Mouse (Mus musculus): ENCODE data around the gene Armc7. TPM values are rescaled to one million over a fixed set of nuclear protein-coding genes. Genes with fewer than 3 reads are reported as not detected.

The Armc7 gene
- 20.7 and 36.2 TPM in 2 replicates for polyA plus RNA-seq (2012; ENCODE audit: insufficient read depth, low replicate concordance)

- H3K4me1 ChIP-seq, result peaks cover 62% of the 10 kb centered on the region
- H3K36me3 ChIP-seq (replicated peaks; ENCODE audit: low read length), result peaks cover 17% of the 10 kb centered on the region
- H3K27me3 ChIP-seq (replicated peaks), result peaks cover 7% of the 10 kb centered on the region
- H3K9me3 ChIP-seq, result peaks cover 3% of the 10 kb centered on the region
- TF ChIP-seq FLI1 (IDR thresholded peaks at IDR 0.05; ENCODE audit: low read length) (peak; percentile 59), GATA1 (IDR thresholded peaks at IDR 0.05; ENCODE audit: borderline replicate concordance, low read length) (no peak)
- peak within 1 kb of the TSS; percentile 97 for H3K4me3 ChIP-seq (replicated peaks)
These were observed at the start of gene Armc7 for GRCm38 (mm10) chr11:115475025-115475757. Gene Armc7, plus strand, starts transcription at chr11:115475667.

GRCm38 (mm10) chr11:115425671-115426070 lies 49.8 kb upstream of the Armc7 start:
- Histone ChIP-seq H3K9me3 (no peaks in the 10 kb centered on the region), H3K36me3 (replicated peaks; ENCODE audit: low read length) (peaks cover 74% of the 10 kb centered on the region), H3K4me1 (peaks cover 40% of the 10 kb centered on the region), H3K4me3 (replicated peaks) (no peak overlapping the region), H3K27me3 (replicated peaks) (no peaks in the 10 kb centered on the region)
- TF ChIP-seq GATA1 (IDR thresholded peaks at IDR 0.05; ENCODE audit: borderline replicate concordance, low read length) (no peak), FLI1 (IDR thresholded peaks at IDR 0.05; ENCODE audit: low read length) (no peak)

- Histone ChIP-seq H3K4me1 (peaks cover 20% of the 10 kb centered on the region), H3K27me3 (replicated peaks) (peaks cover 7% of the 10 kb centered on the region), H3K36me3 (replicated peaks; ENCODE audit: low read length) (peaks cover 89% of the 10 kb centered on the region), H3K4me3 (replicated peaks) (no peak overlapping the region), H3K9me3 (no peaks in the 10 kb centered on the region)
- TF ChIP-seq FLI1 (IDR thresholded peaks at IDR 0.05; ENCODE audit: low read length) (no peak), GATA1 (IDR thresholded peaks at IDR 0.05; ENCODE audit: borderline replicate concordance, low read length) (no peak)
These were observed 47.8 kb upstream of the Armc7 start for GRCm38 (mm10) chr11:115427482-115428331.

GRCm38 (mm10) chr11:115429307-115429706 lies 46.2 kb upstream of the Armc7 start:
- Histone ChIP-seq H3K4me3 (replicated peaks) (no peak overlapping the region), H3K36me3 (replicated peaks; ENCODE audit: low read length) (peaks cover 86% of the 10 kb centered on the region), H3K9me3 (no peaks in the 10 kb centered on the region), H3K27me3 (replicated peaks) (peaks cover 22% of the 10 kb centered on the region), H3K4me1 (peaks cover 15% of the 10 kb centered on the region)
- TF ChIP-seq GATA1 (IDR thresholded peaks at IDR 0.05; ENCODE audit: borderline replicate concordance, low read length), result no peak

- Histone ChIP-seq H3K27me3 (replicated peaks) (peaks cover 33% of the 10 kb centered on the region), H3K36me3 (replicated peaks; ENCODE audit: low read length) (peaks cover 74% of the 10 kb centered on the region), H3K9me3 (no peaks in the 10 kb centered on the region), H3K4me1 (peaks cover 19% of the 10 kb centered on the region), H3K4me3 (replicated peaks) (no peak overlapping the region)
- TF ChIP-seq FLI1 (IDR thresholded peaks at IDR 0.05; ENCODE audit: low read length) (no peak), GATA1 (IDR thresholded peaks at IDR 0.05; ENCODE audit: borderline replicate concordance, low read length) (no peak)
These were observed 44.9 kb upstream of the Armc7 start for GRCm38 (mm10) chr11:115430561-115430960.

GRCm38 (mm10) chr11:115432814-115433213 lies 42.7 kb upstream of the Armc7 start:
- H3K36me3 ChIP-seq (replicated peaks; ENCODE audit: low read length), result peaks cover 51% of the 10 kb centered on the region
- no peaks in the 10 kb centered on the region for H3K9me3 ChIP-seq
- H3K4me3 ChIP-seq (replicated peaks), result no peak overlapping the region
- peaks cover 56% of the 10 kb centered on the region for H3K27me3 ChIP-seq (replicated peaks)
- peaks cover 30% of the 10 kb centered on the region for H3K4me1 ChIP-seq
- TF ChIP-seq FLI1 (IDR thresholded peaks at IDR 0.05; ENCODE audit: low read length) (no peak), GATA1 (IDR thresholded peaks at IDR 0.05; ENCODE audit: borderline replicate concordance, low read length) (no peak)

- Histone ChIP-seq H3K36me3 (replicated peaks; ENCODE audit: low read length) (peaks cover 46% of the 10 kb centered on the region), H3K9me3 (no peaks in the 10 kb centered on the region), H3K27me3 (replicated peaks) (peaks cover 61% of the 10 kb centered on the region), H3K4me1 (peaks cover 25% of the 10 kb centered on the region), H3K4me3 (replicated peaks) (no peak overlapping the region)
- TF ChIP-seq FLI1 (IDR thresholded peaks at IDR 0.05; ENCODE audit: low read length), result no peak
- TF ChIP-seq GATA1 (IDR thresholded peaks at IDR 0.05; ENCODE audit: borderline replicate concordance, low read length), result no peak
These were observed 42.1 kb upstream of the Armc7 start for GRCm38 (mm10) chr11:115433342-115433741.

GRCm38 (mm10) chr11:115435596-115436337 lies 39.7 kb upstream of the Armc7 start:
- TF ChIP-seq GATA1 (IDR thresholded peaks at IDR 0.05; ENCODE audit: borderline replicate concordance, low read length) (no peak), FLI1 (IDR thresholded peaks at IDR 0.05; ENCODE audit: low read length) (no peak)
- peaks cover 14% of the 10 kb centered on the region for H3K9me3 ChIP-seq
- H3K36me3 ChIP-seq (replicated peaks; ENCODE audit: low read length), result peaks cover 22% of the 10 kb centered on the region
- H3K4me3 ChIP-seq (replicated peaks), result peak overlapping the region; percentile 10
- peaks cover 80% of the 10 kb centered on the region for H3K27me3 ChIP-seq (replicated peaks)
- peaks cover 19% of the 10 kb centered on the region for H3K4me1 ChIP-seq

GRCm38 (mm10) chr11:115437571-115438122 lies 37.8 kb upstream of the Armc7 start:
- H3K36me3 ChIP-seq (replicated peaks; ENCODE audit: low read length), result peaks cover 3% of the 10 kb centered on the region
- H3K4me1 ChIP-seq, result peaks cover 19% of the 10 kb centered on the region
- no peak overlapping the region for H3K4me3 ChIP-seq (replicated peaks)
- TF ChIP-seq FLI1 (IDR thresholded peaks at IDR 0.05; ENCODE audit: low read length), result no peak
- no peak for TF ChIP-seq GATA1 (IDR thresholded peaks at IDR 0.05; ENCODE audit: borderline replicate concordance, low read length)
- peaks cover 89% of the 10 kb centered on the region for H3K27me3 ChIP-seq (replicated peaks)
- peaks cover 20% of the 10 kb centered on the region for H3K9me3 ChIP-seq

Measured in megakaryocyte, embryonic 14.5 days (primary cell).